Comparison of ENCODE assay signal across 8 mouse cellular contexts in the genomic region with DNA sequence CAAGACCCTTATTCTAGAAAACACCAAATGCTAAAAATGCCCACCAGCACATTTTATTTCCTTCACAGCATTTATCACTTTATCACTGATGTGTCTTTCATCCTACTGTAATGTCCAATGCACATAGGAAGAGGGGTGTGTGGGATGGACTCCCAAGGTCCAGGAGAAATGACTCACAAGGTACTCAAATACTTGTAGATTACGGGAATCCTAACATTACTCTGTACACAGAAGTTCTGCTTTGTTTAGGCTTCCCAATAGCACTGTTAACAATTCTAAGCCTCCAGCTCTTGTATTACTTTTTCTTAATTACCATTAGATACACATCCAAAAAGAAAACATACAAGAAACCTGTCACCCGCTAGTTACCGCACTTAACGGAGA. TPM values are rescaled to one million over a fixed set of nuclear protein-coding genes. Genes with fewer than 3 reads are reported as not detected.
DNase-seq lines count a peak whose midpoint lies in the region; ATAC-seq lines count a peak whose summit lies in the region.

No protein-coding gene starts in this region.

- no peaks in the 10 kb centered on the region for H3K9me3 ChIP-seq in neural tube, embryonic 11.5 days (ENCODE audit: control insufficient read depth, low read length)
- H3K9me3 ChIP-seq in forebrain, embryonic 11.5 days (ENCODE audit: control insufficient read depth, low read length) = no peaks in the 10 kb centered on the region
- H3K9me3 ChIP-seq in limb, embryonic 13.5 days = no peaks in the 10 kb centered on the region
- H3K9me3 ChIP-seq in stomach, embryonic 14.5 days (ENCODE audit: control insufficient read depth, low read depth, low read length) = no peaks in the 10 kb centered on the region

- peak overlapping the region; percentile 98; the same call in 1 of the 2 replicates for H3K27ac ChIP-seq in neural tube, embryonic 11.5 days (ENCODE audit: low read depth, low read length)
- H3K27ac ChIP-seq in forebrain, embryonic 11.5 days (ENCODE audit: low read depth, low read length) = no peak overlapping the region
- H3K27ac ChIP-seq in limb, embryonic 13.5 days = peak overlapping the region; percentile 100
- H3K27ac ChIP-seq in stomach, embryonic 14.5 days (ENCODE audit: low read length) = peak overlapping the region; percentile 100

- H3K4me1 ChIP-seq in neural tube, embryonic 11.5 days (ENCODE audit: control insufficient read depth, insufficient read depth, low read length) = peaks cover 3% of the 10 kb centered on the region; the same call in 1 of the 2 replicates
- peaks cover 2% of the 10 kb centered on the region; the same call in 1 of the 2 replicates for H3K4me1 ChIP-seq in forebrain, embryonic 11.5 days (replicated peaks; ENCODE audit: control insufficient read depth, insufficient read depth, low read length)
- peaks cover 28% of the 10 kb centered on the region for H3K4me1 ChIP-seq in limb, embryonic 13.5 days
- peaks cover 12% of the 10 kb centered on the region; the same call in 1 of the 2 replicates for H3K4me1 ChIP-seq in stomach, embryonic 14.5 days (ENCODE audit: control insufficient read depth, insufficient read depth, low read length)

- no peak for ATAC-seq in neural tube, embryonic 11.5 days (ENCODE audit: insufficient read depth, low FRiP score, low TSS enrichment)
- no peak for ATAC-seq in forebrain, embryonic 11.5 days (replicated peaks; ENCODE audit: low FRiP score)
- ATAC-seq in limb, embryonic 13.5 days (ENCODE audit: low FRiP score, low read depth) = no peak
- no peak for ATAC-seq in stomach, embryonic 14.5 days (ENCODE audit: insufficient number of reproducible peaks, insufficient read depth, low FRiP score, low read depth)

- H3K36me3 ChIP-seq in neural tube, embryonic 11.5 days (ENCODE audit: control insufficient read depth, insufficient read depth, low read length) = no peaks in the 10 kb centered on the region
- H3K36me3 ChIP-seq in forebrain, embryonic 11.5 days (ENCODE audit: control insufficient read depth, insufficient read depth, low read length) = no peaks in the 10 kb centered on the region
- H3K36me3 ChIP-seq in limb, embryonic 13.5 days = no peaks in the 10 kb centered on the region
- H3K36me3 ChIP-seq in stomach, embryonic 14.5 days (ENCODE audit: control insufficient read depth, insufficient read depth, low read length) = no peaks in the 10 kb centered on the region

- H3K9ac ChIP-seq in neural tube, embryonic 11.5 days (ENCODE audit: low read length) = peak overlapping the region; percentile 94
- H3K9ac ChIP-seq in forebrain, embryonic 11.5 days (ENCODE audit: low read length) = peak overlapping the region; percentile 98
- peak overlapping the region; percentile 100 for H3K9ac ChIP-seq in limb, embryonic 13.5 days
- H3K9ac ChIP-seq in stomach, embryonic 14.5 days (replicated peaks; ENCODE audit: low read depth, low read length) = peak overlapping the region; percentile 100

- no peaks in the 10 kb centered on the region for H3K27me3 ChIP-seq in neural tube, embryonic 11.5 days (ENCODE audit: control insufficient read depth, insufficient read depth, low read length)
- H3K27me3 ChIP-seq in forebrain, embryonic 11.5 days (ENCODE audit: control insufficient read depth, insufficient read depth, low read length) = no peaks in the 10 kb centered on the region
- no peaks in the 10 kb centered on the region for H3K27me3 ChIP-seq in limb, embryonic 13.5 days
- H3K27me3 ChIP-seq in stomach, embryonic 14.5 days (ENCODE audit: control insufficient read depth, insufficient read depth, low read length) = no peaks in the 10 kb centered on the region

- peak overlapping the region; percentile 62 for H3K4me2 ChIP-seq in neural tube, embryonic 11.5 days (ENCODE audit: low read depth)
- peak overlapping the region; percentile 58 for H3K4me2 ChIP-seq in forebrain, embryonic 11.5 days (ENCODE audit: low read depth, low read length, severe bottlenecking)
- H3K4me2 ChIP-seq in limb, embryonic 13.5 days (replicated peaks) = peak overlapping the region; percentile 73
- peak overlapping the region; percentile 65 for H3K4me2 ChIP-seq in stomach, embryonic 14.5 days (replicated peaks; ENCODE audit: low read depth, low read length)

- peak overlapping the region; percentile 91 for H3K4me3 ChIP-seq in neural tube, embryonic 11.5 days (ENCODE audit: low read depth, low read length)
- H3K4me3 ChIP-seq in forebrain, embryonic 11.5 days (ENCODE audit: low read depth, low read length) = peak overlapping the region; percentile 91
- H3K4me3 ChIP-seq in limb, embryonic 13.5 days = peak overlapping the region; percentile 92
- H3K4me3 ChIP-seq in stomach, embryonic 14.5 days (ENCODE audit: low read depth, low read length) = peak overlapping the region; percentile 96

- DNase-seq in neural tube, embryonic 11.5 days (ENCODE audit: low spot score) = no peak
- DNase-seq in neural tube, embryonic 10.5 days (ENCODE audit: extremely low spot score, low spot score) = no peak
- DNase-seq in forebrain, embryonic 11.5 days (ENCODE audit: low spot score) = no peak
- no peak for DNase-seq in thymus, postnatal 36 days
- no peak for DNase-seq in adrenal gland, postnatal 4 days (ENCODE audit: low spot score in 2 of 2)
- no peak for DNase-seq in retina, embryonic 14.5 days (ENCODE audit: low spot score)

- 1% methylated on average over 4 of the region's 4 CpGs for WGBS in neural tube, embryonic 11.5 days
- WGBS in forebrain, embryonic 11.5 days = 2% methylated on average over 4 of the region's 4 CpGs
- WGBS in limb, embryonic 13.5 days = 2% methylated on average over 4 of the region's 4 CpGs
- WGBS in stomach, embryonic 14.5 days = 2% methylated on average over 4 of the region's 4 CpGs

RNA-seq across cellular contexts. Expression of a gene that starts 40.4 kb away (rescaled TPM):
- polyA plus RNA-seq in neural tube, embryonic 11.5 days (2014; fragmentation: Nextera tagmentation; extraction: Ambion mirVana) = 81.1 and 83.9 TPM in 2 replicates
- 76.5 and 78.4 TPM in 2 replicates for polyA plus RNA-seq in forebrain, embryonic 11.5 days (2014; fragmentation: Nextera tagmentation; extraction: Ambion mirVana)
- polyA plus RNA-seq in limb, embryonic 13.5 days (2015; fragmentation: Nextera tagmentation; extraction: Ambion mirVana) = 44.3 and 50.5 TPM in 2 replicates
- 73.1 and 80.5 TPM in 2 replicates for polyA plus RNA-seq in stomach, embryonic 14.5 days (2014; fragmentation: Nextera tagmentation; extraction: Ambion mirVana)
- 10 to 100 TPM; 23.2 to 27.4 TPM for total RNA-seq in adrenal gland, postnatal 4 days (2021)
